Mouse (Mus musculus): ENCODE data around the gene B3gnt2. TPM values are rescaled to one million over a fixed set of nuclear protein-coding genes. Genes with fewer than 3 reads are reported as not detected.

The B3gnt2 gene
- total and polyA plus RNA-seq, 3 experiments = 36.8 to 66.4 TPM; not detected in 1

- no peaks in the 10 kb centered on the region for H3K27me3 ChIP-seq (ENCODE audit: control insufficient read depth in 1 of 2, insufficient read depth in 2 of 2, low read length in 2 of 2)
- H3K4me3 ChIP-seq (ENCODE audit: control insufficient read depth in 1 of 2, insufficient read depth in 1 of 2, low read depth in 2 of 2, low read length in 2 of 2) = no peak overlapping the region
- H3K9ac ChIP-seq (ENCODE audit: control insufficient read depth, low read depth, low read length, poor library complexity, severe bottlenecking) = no peak overlapping the region
- H3K9me3 ChIP-seq (replicated peaks; ENCODE audit: insufficient read depth, low read length) = no peaks in the 10 kb centered on the region
- H3K4me1 ChIP-seq (ENCODE audit: control insufficient read depth in 1 of 2, insufficient read depth in 2 of 2, low read length in 2 of 2) = no peaks in the 10 kb centered on the region
- TF ChIP-seq E2F4 (IDR thresholded peaks at IDR 0.05; ENCODE audit: borderline replicate concordance, low read depth, low read length) = no peak
- DNase-seq (ENCODE audit: low read depth, low spot score) = no peak
- H3K27ac ChIP-seq (ENCODE audit: control insufficient read depth, low read depth, low read length) = no peak overlapping the region
- no peaks in the 10 kb centered on the region for H3K36me3 ChIP-seq (ENCODE audit: control insufficient read depth in 1 of 2, insufficient read depth in 2 of 2, low read length in 2 of 2)
- no peaks in the 10 kb centered on the region for H3K79me2 ChIP-seq (ENCODE audit: control insufficient read depth, insufficient read depth, low read length, poor library complexity)
Observed at GRCm38 (mm10) chr11:22743561-22744269, 117.0 kb downstream of the B3gnt2 start.

DNA sequence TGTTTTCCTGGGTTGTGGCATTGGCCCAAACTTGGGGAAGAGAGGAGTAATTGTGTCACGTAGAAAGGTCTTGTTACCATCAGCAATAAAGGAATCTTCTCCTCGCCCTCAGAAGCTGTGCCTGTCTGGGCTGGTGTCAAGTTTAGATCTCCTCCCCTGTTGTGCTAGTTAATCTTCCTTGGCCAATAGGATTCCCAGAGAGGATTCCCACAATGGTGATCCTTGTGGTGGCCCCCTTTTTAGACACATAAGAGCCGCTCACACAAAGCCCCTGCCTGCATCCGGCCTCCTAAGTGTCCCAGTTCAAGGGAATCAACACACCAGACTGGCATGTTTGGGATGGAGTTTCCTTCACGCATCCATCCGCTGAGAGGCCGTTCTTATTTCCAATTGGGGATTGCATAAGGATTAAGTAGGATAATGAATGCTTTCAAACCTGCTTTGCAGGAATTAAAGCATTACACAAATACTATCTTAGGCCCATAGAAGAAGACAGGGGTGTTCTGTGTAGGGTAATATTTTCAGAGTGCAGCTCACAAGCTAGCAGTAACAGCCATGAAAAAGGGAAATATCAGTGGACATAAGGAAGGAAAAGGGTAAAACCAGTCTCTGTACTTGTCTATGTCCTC lies 118.6 kb downstream of the B3gnt2 start:
- no peaks in the 10 kb centered on the region for H3K79me2 ChIP-seq (ENCODE audit: control insufficient read depth, insufficient read depth, low read length, poor library complexity)
- DNase-seq (ENCODE audit: low read depth, low spot score) = no peak
- no peaks in the 10 kb centered on the region for H3K36me3 ChIP-seq (ENCODE audit: control insufficient read depth in 1 of 2, insufficient read depth in 2 of 2, low read length in 2 of 2)
- TF ChIP-seq E2F4 (IDR thresholded peaks at IDR 0.05; ENCODE audit: borderline replicate concordance, low read depth, low read length) = no peak
- no peak for TF ChIP-seq ZKSCAN1 (IDR thresholded peaks at IDR 0.05; ENCODE audit: low read depth, low read length)
- TF ChIP-seq JUND (IDR thresholded peaks at IDR 0.05; ENCODE audit: low read depth, low read length) = no peak
- no peaks in the 10 kb centered on the region for H3K4me1 ChIP-seq (ENCODE audit: control insufficient read depth in 1 of 2, insufficient read depth in 2 of 2, low read length in 2 of 2)
- no peaks in the 10 kb centered on the region for H3K9me3 ChIP-seq (replicated peaks; ENCODE audit: insufficient read depth, low read length)
- no peak overlapping the region for H3K9ac ChIP-seq (ENCODE audit: control insufficient read depth, low read depth, low read length, poor library complexity, severe bottlenecking)
- no peak overlapping the region for H3K4me3 ChIP-seq (ENCODE audit: control insufficient read depth in 1 of 2, insufficient read depth in 1 of 2, low read depth in 2 of 2, low read length in 2 of 2)
- no peaks in the 10 kb centered on the region for H3K27me3 ChIP-seq (ENCODE audit: control insufficient read depth in 1 of 2, insufficient read depth in 2 of 2, low read length in 2 of 2)
- no peak overlapping the region for H3K27ac ChIP-seq (ENCODE audit: control insufficient read depth, low read depth, low read length)

DNA sequence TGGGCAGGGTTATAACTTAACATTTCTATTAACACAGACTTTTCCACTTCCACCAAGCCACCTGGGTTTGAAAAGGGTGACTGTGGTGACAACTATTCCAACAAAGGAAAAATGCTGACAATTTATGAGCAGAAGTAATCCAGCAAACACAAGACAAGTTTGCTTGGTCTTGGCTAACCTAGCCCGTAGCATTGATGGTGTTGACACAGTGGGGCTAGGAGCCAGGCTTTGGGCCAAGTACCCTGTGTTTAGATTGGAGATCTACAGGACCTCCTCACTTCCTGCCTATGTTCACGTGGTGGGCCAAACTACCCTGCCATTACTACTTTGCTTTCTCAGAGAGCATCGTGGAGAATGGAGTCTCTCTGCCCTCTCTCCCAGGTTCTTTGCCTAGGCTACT lies 119.3 kb downstream of the B3gnt2 start:
- Histone ChIP-seq H3K4me1 (ENCODE audit: control insufficient read depth in 1 of 2, insufficient read depth in 2 of 2, low read length in 2 of 2) (no peaks in the 10 kb centered on the region), H3K36me3 (ENCODE audit: control insufficient read depth in 1 of 2, insufficient read depth in 2 of 2, low read length in 2 of 2) (no peaks in the 10 kb centered on the region), H3K27me3 (ENCODE audit: control insufficient read depth in 1 of 2, insufficient read depth in 2 of 2, low read length in 2 of 2) (no peaks in the 10 kb centered on the region), H3K4me3 (ENCODE audit: control insufficient read depth in 1 of 2, insufficient read depth in 1 of 2, low read depth in 2 of 2, low read length in 2 of 2) (no peak overlapping the region), H3K9me3 (replicated peaks; ENCODE audit: insufficient read depth, low read length) (no peaks in the 10 kb centered on the region), H3K27ac (ENCODE audit: control insufficient read depth, low read depth, low read length) (no peak overlapping the region), H3K9ac (ENCODE audit: control insufficient read depth, low read depth, low read length, poor library complexity, severe bottlenecking) (no peak overlapping the region), H3K79me2 (ENCODE audit: control insufficient read depth, insufficient read depth, low read length, poor library complexity) (no peaks in the 10 kb centered on the region)
- no peak for TF ChIP-seq GABPA (IDR thresholded peaks at IDR 0.05; ENCODE audit: low read depth, low read length)
- no peak for TF ChIP-seq USF1 (IDR thresholded peaks at IDR 0.05; ENCODE audit: low read depth, low read length)
- no peak for TF ChIP-seq SIN3A (IDR thresholded peaks at IDR 0.05; ENCODE audit: low read length)
- no peak for TF ChIP-seq HCFC1 (IDR thresholded peaks at IDR 0.05; ENCODE audit: low read depth, low read length)
- no peak for TF ChIP-seq MEF2A (IDR thresholded peaks at IDR 0.05; ENCODE audit: extremely low read depth, insufficient replicate concordance, low read depth, low read length, poor library complexity, severe bottlenecking)
- no peak for TF ChIP-seq CHD1 (IDR thresholded peaks at IDR 0.05; ENCODE audit: low read depth, low read length)
- TF ChIP-seq SMC3 (IDR thresholded peaks at IDR 0.05; ENCODE audit: low read depth, low read length) = no peak
- no peak for TF ChIP-seq BHLHE40 (IDR thresholded peaks at IDR 0.05; ENCODE audit: borderline replicate concordance, low read depth, low read length)
- TF ChIP-seq POLR2A (IDR thresholded peaks at IDR 0.05; ENCODE audit: control insufficient read depth in 1 of 2, insufficient read depth in 1 of 2, low read depth in 1 of 2, low read length in 2 of 2, poor library complexity in 1 of 2) = no peak
- no peak for TF ChIP-seq TCF12 (IDR thresholded peaks at IDR 0.05; ENCODE audit: low read depth, low read length)
- no peak for TF ChIP-seq ZMIZ1 (IDR thresholded peaks at IDR 0.05; ENCODE audit: low read depth, low read length)
- no peak for TF ChIP-seq NRF1 (IDR thresholded peaks at IDR 0.05; ENCODE audit: insufficient read depth, low read depth, low read length, poor library complexity, severe bottlenecking)
- no peak for DNase-seq (ENCODE audit: low read depth, low spot score)
